Mouse (Mus musculus): ENCODE data around the gene Sft2d1.

DNA sequence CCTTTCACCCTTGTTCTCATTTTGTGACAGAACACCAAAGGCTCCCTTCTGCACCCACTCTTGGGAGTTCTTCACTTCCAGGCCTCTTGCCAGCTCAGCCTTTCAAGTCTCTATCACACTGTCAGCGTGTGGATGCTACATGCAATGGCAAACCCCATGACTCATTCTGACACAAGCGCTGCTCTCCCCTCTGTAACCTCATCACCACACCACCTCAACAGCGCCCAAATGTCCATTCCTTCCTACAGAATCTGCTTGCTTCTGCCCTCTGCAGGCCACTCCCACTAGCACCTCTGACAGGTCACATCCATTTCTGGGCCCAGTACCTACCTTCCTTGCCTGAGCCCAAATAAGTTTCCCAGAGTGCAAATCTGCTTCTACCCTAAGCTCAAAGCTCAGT, 5.1 kb upstream of the Sft2d1 start:
- no peak for TF ChIP-seq GATA1 (IDR thresholded peaks at IDR 0.05; ENCODE audit: low read length)
- no peak for TF ChIP-seq TAL1 (IDR thresholded peaks at IDR 0.05; ENCODE audit: low read length)

All from erythroblast, embryonic 14.5 days (primary cell).